Mouse (Mus musculus): ENCODE results near the gene Lsm12. TPM values are rescaled to one million over a fixed set of nuclear protein-coding genes. Genes with fewer than 3 reads are reported as not detected.
A peak's percentile ranks its signal among the peaks of the same experiment; 100 is the strongest.

Gene Lsm12
- polyA plus RNA-seq, 1 experiment from 2014 or later: 74.8 TPM

DNA sequence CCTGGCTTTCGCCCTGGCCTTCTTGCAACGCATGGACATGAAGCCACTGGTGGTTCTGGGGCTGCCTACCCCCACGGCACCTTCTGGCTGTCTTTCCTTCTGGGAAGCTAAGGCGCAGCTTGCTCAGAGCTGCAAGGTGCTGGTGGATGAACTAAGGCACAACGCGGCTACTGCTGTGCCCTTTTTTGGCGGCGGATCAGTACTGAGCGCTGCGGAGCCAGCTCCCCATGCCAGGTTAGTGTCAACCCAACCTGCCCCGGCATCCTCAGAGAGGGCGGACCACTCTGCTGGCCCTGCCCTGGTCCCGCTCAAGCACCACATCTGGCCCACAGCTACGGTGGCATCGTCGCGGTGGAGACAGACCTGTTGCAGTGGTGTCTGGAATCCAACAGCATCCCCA, 38.6 kb downstream of the Lsm12 start:
- ATAC-seq (ENCODE audit: low FRiP score) (no peak), DNase-seq (ENCODE audit: low spot score, missing footprints) (peak; percentile 86)
- Histone ChIP-seq H3K36me3 (ENCODE audit: control insufficient read depth, insufficient read depth, low read length) (no peaks in the 10 kb centered on the region), H3K4me2 (no peak overlapping the region), H3K9ac (ENCODE audit: low read length) (no peak overlapping the region), H3K27ac (ENCODE audit: low read depth, low read length) (no peak overlapping the region), H3K9me3 (ENCODE audit: control insufficient read depth, low read length) (no peaks in the 10 kb centered on the region), H3K4me1 (ENCODE audit: control insufficient read depth, insufficient read depth, low read length) (0 out of 2 replicates have a peak, but pooled peaks cover 9% of the 10 kb centered on the region), H3K4me3 (ENCODE audit: low read depth, low read length) (no peak overlapping the region), H3K27me3 (ENCODE audit: control insufficient read depth, insufficient read depth, low read length) (peaks cover 51% of the 10 kb centered on the region)
- 8% methylated on average over 17 of the region's 17 CpGs for WGBS

DNA sequence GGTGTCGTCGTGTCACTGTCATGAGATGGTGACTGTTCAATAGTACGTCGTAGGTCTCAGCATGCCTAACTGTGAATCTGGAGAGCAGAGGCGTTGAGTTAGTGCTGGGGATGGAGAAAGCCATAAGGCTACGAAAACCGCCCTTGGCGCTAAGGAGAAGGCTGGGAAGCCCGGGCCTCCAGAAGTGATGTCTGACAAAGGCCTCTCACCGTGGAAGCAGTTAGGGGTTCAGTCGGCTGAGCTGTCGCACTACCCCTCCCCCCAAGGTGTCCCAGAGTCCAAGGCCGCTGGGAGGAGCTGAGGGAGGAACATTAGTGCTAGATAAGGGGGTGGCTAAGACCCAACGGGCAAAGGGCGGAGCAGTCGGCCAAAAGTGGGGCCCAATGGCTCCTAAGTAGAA, 39.1 kb downstream of the Lsm12 start:
- no peaks in the 10 kb centered on the region for H3K9me3 ChIP-seq (ENCODE audit: control insufficient read depth, low read length)
- peak overlapping the region; percentile 18 for H3K4me3 ChIP-seq (ENCODE audit: low read depth, low read length)

GRCm38 (mm10) chr11:102145471-102146001, 39.6 kb downstream of the Lsm12 start, which contains the start of gene Nags:
Gene Nags (plus strand): TSS chr11:102145513.
- ATAC-seq (ENCODE audit: low FRiP score) (0 out of 2 replicates have a peak, but pooled peaks have one; percentile 9), DNase-seq (ENCODE audit: low spot score, missing footprints) (peak; percentile 94)
- WGBS: under 1% methylated on average over 50 of the region's 50 CpGs
- no peak within 1 kb of the TSS for H3K9ac ChIP-seq (ENCODE audit: low read length)
- H3K9me3 ChIP-seq (ENCODE audit: control insufficient read depth, low read length): no peaks in the 10 kb centered on the region
- 0 out of 2 replicates have a peak, but pooled peaks cover 9% of the 10 kb centered on the region for H3K4me1 ChIP-seq (ENCODE audit: control insufficient read depth, insufficient read depth, low read length)
- H3K27me3 ChIP-seq (ENCODE audit: control insufficient read depth, insufficient read depth, low read length): peaks cover 51% of the 10 kb centered on the region
- H3K4me2 ChIP-seq: peak within 1 kb of the TSS; percentile 39
- peak within 1 kb of the TSS; percentile 18 for H3K4me3 ChIP-seq (ENCODE audit: low read depth, low read length)
- no peak within 1 kb of the TSS for H3K27ac ChIP-seq (ENCODE audit: low read depth, low read length)
- no peaks in the 10 kb centered on the region for H3K36me3 ChIP-seq (ENCODE audit: control insufficient read depth, insufficient read depth, low read length)

More for the DNA sequence above, 39.1 kb downstream of the Lsm12 start:
- no peak for ATAC-seq (ENCODE audit: low FRiP score)
- H3K27ac ChIP-seq (ENCODE audit: low read depth, low read length): no peak overlapping the region
- H3K36me3 ChIP-seq (ENCODE audit: control insufficient read depth, insufficient read depth, low read length): no peaks in the 10 kb centered on the region
- peaks cover 51% of the 10 kb centered on the region for H3K27me3 ChIP-seq (ENCODE audit: control insufficient read depth, insufficient read depth, low read length)
- peak; percentile 94 for DNase-seq (ENCODE audit: low spot score, missing footprints)
- H3K4me2 ChIP-seq: no peak overlapping the region
- H3K9ac ChIP-seq (ENCODE audit: low read length): no peak overlapping the region
- H3K4me1 ChIP-seq (ENCODE audit: control insufficient read depth, insufficient read depth, low read length): 0 out of 2 replicates have a peak, but pooled peaks cover 9% of the 10 kb centered on the region
- 4% methylated on average over 16 of the region's 16 CpGs for WGBS

DNA sequence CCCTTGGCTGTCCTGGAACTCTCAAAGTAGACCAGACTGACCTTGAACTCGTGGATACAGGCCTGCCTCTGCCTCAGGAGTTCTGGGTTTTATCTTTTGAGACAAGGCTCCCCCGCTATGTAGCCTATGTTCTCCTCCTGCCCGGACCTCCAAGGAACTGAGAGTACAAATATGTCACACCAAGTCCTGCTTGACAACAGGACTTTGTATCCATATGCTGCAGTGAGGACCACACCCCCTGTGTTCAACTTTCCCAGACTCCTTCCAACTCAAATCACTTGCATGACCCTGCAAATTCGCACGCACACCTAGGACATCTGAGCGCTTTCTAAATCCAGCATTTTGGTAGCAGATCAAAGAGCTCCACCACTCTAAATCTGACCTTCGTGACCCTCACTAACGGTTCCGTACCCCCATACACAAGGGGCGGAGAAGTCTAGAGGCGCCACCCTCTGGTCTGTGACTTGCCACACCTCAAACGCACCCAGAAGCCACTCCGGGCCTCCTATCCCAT, 40.1 kb downstream of the Lsm12 start:
- Histone ChIP-seq H3K27me3 (ENCODE audit: control insufficient read depth, insufficient read depth, low read length) (peaks cover 51% of the 10 kb centered on the region), H3K27ac (ENCODE audit: low read depth, low read length) (no peak overlapping the region), H3K36me3 (ENCODE audit: control insufficient read depth, insufficient read depth, low read length) (no peaks in the 10 kb centered on the region), H3K4me1 (ENCODE audit: control insufficient read depth, insufficient read depth, low read length) (0 out of 2 replicates have a peak, but pooled peaks cover 9% of the 10 kb centered on the region), H3K9me3 (ENCODE audit: control insufficient read depth, low read length) (no peaks in the 10 kb centered on the region), H3K4me2 (peak overlapping the region; percentile 39; the same call in 1 of the 2 replicates), H3K9ac (ENCODE audit: low read length) (no peak overlapping the region), H3K4me3 (ENCODE audit: low read depth, low read length) (peak overlapping the region; percentile 18; the same call in 1 of the 2 replicates)
- WGBS: 25% methylated on average over 13 of the region's 13 CpGs
- DNase-seq (ENCODE audit: low spot score, missing footprints) (no peak), ATAC-seq (ENCODE audit: low FRiP score) (0 out of 2 replicates have a peak, but pooled peaks have one; percentile 9)

- no peak overlapping the region for H3K27ac ChIP-seq (ENCODE audit: low read depth, low read length)
- H3K9ac ChIP-seq (ENCODE audit: low read length): no peak overlapping the region
- DNase-seq (ENCODE audit: low spot score, missing footprints) (no peak), ATAC-seq (ENCODE audit: low FRiP score) (no peak)
- no peaks in the 10 kb centered on the region for H3K36me3 ChIP-seq (ENCODE audit: control insufficient read depth, insufficient read depth, low read length)
- peaks cover 34% of the 10 kb centered on the region for H3K27me3 ChIP-seq (ENCODE audit: control insufficient read depth, insufficient read depth, low read length)
- no peak overlapping the region for H3K4me2 ChIP-seq
- H3K4me1 ChIP-seq (ENCODE audit: control insufficient read depth, insufficient read depth, low read length): 0 out of 2 replicates have a peak, but pooled peaks cover 9% of the 10 kb centered on the region
- 73% methylated on average over 7 of the region's 7 CpGs for WGBS
- no peaks in the 10 kb centered on the region for H3K9me3 ChIP-seq (ENCODE audit: control insufficient read depth, low read length)
- H3K4me3 ChIP-seq (ENCODE audit: low read depth, low read length): no peak overlapping the region
Observed at GRCm38 (mm10) chr11:102142355-102142754, 42.7 kb downstream of the Lsm12 start.

DNA sequence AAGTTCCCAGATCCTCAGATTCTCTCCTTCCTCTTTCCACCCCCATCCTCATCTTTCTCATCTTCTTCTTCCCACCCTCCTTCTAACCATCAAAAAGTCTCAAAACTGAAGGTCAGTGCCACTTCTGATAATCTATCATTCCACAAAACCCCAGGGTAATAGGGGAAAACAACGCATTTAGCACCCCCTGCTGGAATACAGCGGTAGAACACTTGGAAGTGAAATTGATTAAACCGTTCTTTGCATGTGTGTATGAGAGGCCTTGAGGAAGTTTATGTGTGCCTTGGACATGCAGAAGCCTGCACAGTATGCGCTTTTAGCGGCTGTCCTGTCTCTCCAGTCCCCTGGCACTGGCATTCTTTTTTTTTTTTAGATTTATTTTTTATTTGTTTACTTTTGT, 44.6 kb downstream of the Lsm12 start:
- Histone ChIP-seq H3K9me3 (ENCODE audit: control insufficient read depth, low read length) (no peaks in the 10 kb centered on the region), H3K9ac (ENCODE audit: low read length) (no peak overlapping the region), H3K4me1 (ENCODE audit: control insufficient read depth, insufficient read depth, low read length) (0 out of 2 replicates have a peak, but pooled peaks cover 2% of the 10 kb centered on the region), H3K4me2 (no peak overlapping the region), H3K27me3 (ENCODE audit: control insufficient read depth, insufficient read depth, low read length) (peaks cover 16% of the 10 kb centered on the region), H3K27ac (ENCODE audit: low read depth, low read length) (no peak overlapping the region), H3K4me3 (ENCODE audit: low read depth, low read length) (no peak overlapping the region), H3K36me3 (ENCODE audit: control insufficient read depth, insufficient read depth, low read length) (no peaks in the 10 kb centered on the region)
- ATAC-seq (ENCODE audit: low FRiP score): no peak
- DNase-seq (ENCODE audit: low spot score, missing footprints): peak; percentile 97
- 5% methylated on average over 5 of the region's 5 CpGs for WGBS

GRCm38 (mm10) chr11:102138447-102138740, 46.7 kb downstream of the Lsm12 start:
- H3K9ac ChIP-seq (ENCODE audit: low read length): no peak overlapping the region
- no peaks in the 10 kb centered on the region for H3K36me3 ChIP-seq (ENCODE audit: control insufficient read depth, insufficient read depth, low read length)
- H3K27ac ChIP-seq (ENCODE audit: low read depth, low read length): no peak overlapping the region
- no peak overlapping the region for H3K4me3 ChIP-seq (ENCODE audit: low read depth, low read length)
- no peaks in the 10 kb centered on the region for H3K4me1 ChIP-seq (ENCODE audit: control insufficient read depth, insufficient read depth, low read length)
- DNase-seq (ENCODE audit: low spot score, missing footprints): peak; percentile 95
- peak; percentile 55; the same call in 1 of the 2 replicates for ATAC-seq (ENCODE audit: low FRiP score)
- H3K27me3 ChIP-seq (ENCODE audit: control insufficient read depth, insufficient read depth, low read length): peaks cover 2% of the 10 kb centered on the region; the same call in 1 of the 2 replicates
- H3K4me2 ChIP-seq: peak overlapping the region; percentile 40
- under 1% methylated on average over 18 of the region's 18 CpGs for WGBS
- H3K9me3 ChIP-seq (ENCODE audit: control insufficient read depth, low read length): no peaks in the 10 kb centered on the region

- Histone ChIP-seq H3K9me3 (ENCODE audit: control insufficient read depth, low read length) (no peaks in the 10 kb centered on the region), H3K27ac (ENCODE audit: low read depth, low read length) (no peak overlapping the region), H3K9ac (ENCODE audit: low read length) (no peak overlapping the region), H3K27me3 (ENCODE audit: control insufficient read depth, insufficient read depth, low read length) (no peaks in the 10 kb centered on the region), H3K4me3 (ENCODE audit: low read depth, low read length) (no peak overlapping the region), H3K4me2 (peak overlapping the region; percentile 40), H3K36me3 (ENCODE audit: control insufficient read depth, insufficient read depth, low read length) (no peaks in the 10 kb centered on the region), H3K4me1 (ENCODE audit: control insufficient read depth, insufficient read depth, low read length) (no peaks in the 10 kb centered on the region)
- DNase-seq (ENCODE audit: low spot score, missing footprints) (no peak), ATAC-seq (ENCODE audit: low FRiP score) (peak; percentile 46; the same call in 1 of the 2 replicates)
- WGBS: 47% methylated on average over 13 of the region's 13 CpGs
Observed at GRCm38 (mm10) chr11:102137625-102138446, 47.3 kb downstream of the Lsm12 start.

GRCm38 (mm10) chr11:102134516-102134915, 50.6 kb downstream of the Lsm12 start:
- Histone ChIP-seq H3K4me1 (ENCODE audit: control insufficient read depth, insufficient read depth, low read length) (no peaks in the 10 kb centered on the region), H3K36me3 (ENCODE audit: control insufficient read depth, insufficient read depth, low read length) (no peaks in the 10 kb centered on the region), H3K9me3 (ENCODE audit: control insufficient read depth, low read length) (no peaks in the 10 kb centered on the region), H3K4me3 (ENCODE audit: low read depth, low read length) (no peak overlapping the region), H3K9ac (ENCODE audit: low read length) (no peak overlapping the region), H3K27ac (ENCODE audit: low read depth, low read length) (no peak overlapping the region), H3K27me3 (ENCODE audit: control insufficient read depth, insufficient read depth, low read length) (no peaks in the 10 kb centered on the region), H3K4me2 (no peak overlapping the region)
- 25% methylated on average over 4 of the region's 4 CpGs for WGBS
- no peak for ATAC-seq (ENCODE audit: low FRiP score)
- no peak for DNase-seq (ENCODE audit: low spot score, missing footprints)
